Mouse (Mus musculus) neutrophil, adult 5-6 weeks (primary cell): ENCODE data around the gene Klhdc4. TPM values are rescaled to one million over a fixed set of nuclear protein-coding genes. Genes with fewer than 3 reads are reported as not detected.

Experiments
- ATAC-seq: fragments of 151-379, 151-347 bp; 2 replicates; pipeline ENCODE4 v1.8.0; 2017; ENCODE audit warnings: mild to moderate bottlenecking, moderate TSS enrichment; ENCODE audit not compliant: insufficient number of reproducible peaks, poor library complexity, low FRiP score, severe bottlenecking; ENCODE audit errors: extremely low read depth
- total RNA-seq: library from RNA; stranded (forward); fragments of 200-1000 nt; gene quantifications from 2 replicates; pipeline ENCODE4 v1.2.3, GENCODE M21; 2017

Gene Klhdc4
- 41.6 and 42.4 TPM in 2 replicates for total RNA-seq

DNA sequence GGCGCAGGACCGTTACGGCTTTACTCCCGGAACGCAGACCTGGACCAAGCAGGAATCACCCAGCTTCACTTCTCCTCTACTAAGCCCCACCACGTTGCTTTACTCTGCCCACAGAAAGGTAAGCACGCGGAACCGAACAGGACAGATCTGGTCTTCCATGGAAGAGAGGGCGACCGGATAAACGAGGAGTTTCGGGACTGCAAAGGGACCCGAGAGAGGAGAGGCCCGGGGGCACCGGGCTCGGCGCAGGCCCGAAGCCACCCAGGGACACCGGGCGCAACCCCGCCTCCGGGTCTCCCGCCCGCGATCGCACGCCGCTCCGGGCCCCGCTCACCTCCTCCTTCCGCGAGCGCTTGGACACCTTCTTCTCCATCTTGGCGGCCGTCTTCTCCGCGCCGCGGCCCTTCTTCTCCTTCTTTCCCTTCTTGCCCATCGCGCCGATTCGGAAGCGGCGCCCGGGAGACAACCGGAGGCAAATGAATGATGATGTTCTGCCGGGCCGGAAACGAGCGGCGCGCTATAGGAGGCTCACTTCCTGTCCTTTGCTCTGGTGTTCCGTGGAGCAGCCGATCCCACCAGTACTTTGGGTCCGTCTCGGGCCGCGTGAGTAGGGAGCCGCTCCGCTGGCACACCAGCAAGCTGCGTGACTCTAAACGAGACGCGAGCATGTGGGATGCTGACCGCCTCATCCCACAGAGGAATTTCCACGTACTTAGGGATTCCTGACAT is at the start of gene Klhdc4:
TSS of gene Klhdc4 (minus strand) at position 522 of the 729 bp plus-strand sequence.
- peak; percentile 99 for ATAC-seq

GRCm38 (mm10) chr8:121877828-121878480 is 48.6 kb upstream of the Klhdc4 start:
- no peak for ATAC-seq

DNA sequence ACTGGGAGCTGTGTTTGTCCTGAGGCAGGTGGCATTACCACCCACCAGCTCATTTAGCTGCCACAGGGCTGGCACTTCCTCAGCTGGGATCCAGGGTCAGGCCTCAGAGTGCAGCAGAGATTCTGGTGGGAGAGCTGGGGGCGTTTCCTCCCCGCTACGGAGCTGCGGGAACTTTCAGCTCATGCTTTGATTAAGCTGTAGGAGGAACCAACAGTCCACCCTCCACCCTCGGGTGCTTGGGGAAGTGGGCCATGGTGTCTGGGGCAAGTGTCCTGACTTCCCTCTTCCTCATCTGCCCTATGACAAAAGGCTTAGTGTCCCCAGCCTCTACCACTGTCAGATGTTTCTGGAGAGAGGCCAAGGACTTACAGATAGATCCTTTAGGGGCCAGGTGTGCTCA is 47.8 kb upstream of the Klhdc4 start:
- peak; percentile 49; the same call in 1 of the 2 replicates for ATAC-seq

DNA sequence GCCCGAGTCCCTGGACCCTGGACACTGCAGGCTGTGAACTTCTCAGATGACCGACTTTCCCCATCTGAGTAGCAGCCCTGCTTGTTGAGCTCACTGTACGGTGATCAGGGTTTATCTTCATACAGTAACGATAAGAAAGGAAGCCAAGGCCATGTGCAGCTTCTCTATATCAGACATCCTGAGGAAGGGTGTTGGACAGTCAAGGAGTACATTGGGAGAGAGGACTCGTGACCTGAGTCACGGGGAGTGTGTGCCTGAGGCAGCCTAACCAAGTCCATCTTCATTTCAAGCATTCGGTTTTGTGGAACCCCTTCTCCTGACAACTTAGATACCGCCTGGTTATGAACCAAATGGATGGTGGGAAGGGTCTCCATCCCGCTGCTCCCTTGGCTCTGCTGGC is 46.1 kb upstream of the Klhdc4 start:
- ATAC-seq = no peak

GRCm38 (mm10) chr8:121875045-121875444 is 45.7 kb upstream of the Klhdc4 start:
- ATAC-seq = no peak

DNA sequence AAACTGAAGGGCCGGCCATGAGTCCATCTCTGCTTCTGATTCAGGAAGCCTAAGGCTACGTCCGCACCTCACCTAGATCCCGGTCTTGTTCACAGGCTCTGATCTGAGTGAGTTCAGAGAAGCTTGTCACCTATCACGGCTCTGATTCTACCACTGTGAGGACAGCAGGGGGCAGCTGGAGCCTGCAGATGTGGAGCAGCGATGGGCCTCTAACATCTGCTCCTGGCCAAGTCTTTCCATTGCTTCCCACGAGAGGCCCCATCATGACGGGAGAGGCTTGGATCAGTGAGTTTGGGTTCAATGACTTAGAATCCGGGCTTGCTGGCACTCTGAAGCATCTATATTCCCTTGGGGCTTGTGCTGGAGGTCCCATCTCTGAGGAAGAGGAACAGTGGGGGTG is 44.7 kb upstream of the Klhdc4 start:
- ATAC-seq = no peak

DNA sequence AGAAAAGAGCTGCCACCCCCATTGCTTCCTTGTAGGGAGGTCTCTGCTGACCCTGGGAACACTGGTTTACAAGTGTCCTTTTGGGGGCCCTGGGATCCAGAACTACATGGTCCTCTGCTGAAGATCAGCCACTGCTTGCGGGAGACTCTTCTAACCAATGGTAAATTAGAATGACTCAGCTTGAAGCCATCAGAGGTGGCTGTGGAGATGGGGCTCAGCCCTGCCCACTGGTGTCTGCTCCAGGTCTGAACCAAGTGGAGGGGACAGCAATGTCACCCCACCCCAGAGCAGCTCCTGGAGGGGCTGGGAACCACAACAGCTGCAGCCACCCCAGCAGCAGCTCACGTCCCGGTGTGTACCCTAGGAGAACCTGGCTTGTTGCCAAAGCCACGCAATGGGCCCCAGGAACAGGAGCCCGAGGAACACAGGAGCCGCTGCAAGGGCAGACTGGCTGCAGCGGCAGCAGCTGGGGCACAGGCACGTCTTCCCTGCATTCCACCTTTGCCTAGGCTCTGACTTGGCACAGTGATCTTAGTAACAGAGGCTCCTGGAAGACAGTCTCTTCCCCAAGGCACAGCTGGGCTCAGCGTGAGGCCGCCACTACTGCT is 42.6 kb upstream of the Klhdc4 start:
- ATAC-seq = no peak

DNA sequence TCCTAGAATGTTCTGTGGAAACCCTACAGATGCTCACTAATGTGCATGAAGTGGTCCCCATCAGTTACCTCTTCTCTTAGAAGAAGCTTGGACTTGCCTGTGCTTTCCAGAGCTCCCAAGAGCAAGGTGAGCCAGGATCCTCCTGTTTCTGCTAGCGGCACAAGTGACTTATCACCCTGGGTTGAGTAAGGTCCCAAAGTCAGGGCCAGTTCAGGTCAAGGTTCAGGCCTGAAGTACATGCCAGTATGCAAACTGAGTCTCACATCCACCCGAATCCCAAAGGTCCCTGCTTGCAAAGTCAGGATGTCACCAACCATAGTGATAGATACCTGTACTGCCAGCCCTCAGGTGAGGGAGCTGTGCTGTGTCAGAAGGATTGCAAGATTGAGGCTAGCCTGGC is 40.8 kb upstream of the Klhdc4 start:
- no peak for ATAC-seq

DNA sequence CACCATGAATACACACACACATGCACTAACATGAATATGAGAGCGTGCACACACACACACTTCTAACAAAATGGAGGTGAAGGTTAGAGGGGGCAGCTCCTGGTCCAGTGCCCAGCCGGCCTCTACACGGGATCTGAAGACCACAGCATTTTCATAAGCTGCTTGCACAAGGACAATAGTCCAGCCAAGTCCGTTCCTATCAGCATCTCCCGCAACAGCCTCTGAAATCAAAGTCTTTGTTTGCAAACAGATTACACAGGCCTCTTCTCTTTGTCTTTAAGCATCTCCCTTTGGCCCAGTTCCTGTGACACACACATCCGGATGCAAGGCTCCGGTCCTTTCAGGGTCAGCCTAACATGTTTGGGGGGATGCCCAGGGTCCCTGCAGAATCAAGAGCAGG is 39.5 kb upstream of the Klhdc4 start:
- ATAC-seq = no peak

DNA sequence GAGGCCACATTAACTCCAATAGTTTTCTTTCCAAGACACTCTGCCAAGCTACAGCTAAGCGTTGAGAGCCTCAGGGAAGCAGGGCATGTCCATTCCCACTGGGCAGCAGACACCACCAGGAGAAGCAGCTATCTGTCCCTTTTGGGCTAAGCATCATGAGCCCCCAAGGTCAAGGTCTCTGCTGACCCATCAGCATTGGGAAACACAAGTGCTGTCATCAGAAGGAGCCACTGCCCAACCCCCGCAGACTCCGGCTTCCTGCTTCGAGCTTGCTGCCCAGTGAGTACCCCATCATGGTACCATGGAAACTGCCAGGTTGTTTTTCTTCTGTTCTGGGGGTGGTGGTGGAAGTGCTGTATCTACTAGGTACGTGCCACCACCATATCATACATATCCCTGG is 38.8 kb upstream of the Klhdc4 start:
- no peak for ATAC-seq

GRCm38 (mm10) chr8:121865356-121865755 is 36.0 kb upstream of the Klhdc4 start:
- ATAC-seq = no peak

- no peak for ATAC-seq
Observed at GRCm38 (mm10) chr8:121861806-121862548, 32.6 kb upstream of the Klhdc4 start.

DNA sequence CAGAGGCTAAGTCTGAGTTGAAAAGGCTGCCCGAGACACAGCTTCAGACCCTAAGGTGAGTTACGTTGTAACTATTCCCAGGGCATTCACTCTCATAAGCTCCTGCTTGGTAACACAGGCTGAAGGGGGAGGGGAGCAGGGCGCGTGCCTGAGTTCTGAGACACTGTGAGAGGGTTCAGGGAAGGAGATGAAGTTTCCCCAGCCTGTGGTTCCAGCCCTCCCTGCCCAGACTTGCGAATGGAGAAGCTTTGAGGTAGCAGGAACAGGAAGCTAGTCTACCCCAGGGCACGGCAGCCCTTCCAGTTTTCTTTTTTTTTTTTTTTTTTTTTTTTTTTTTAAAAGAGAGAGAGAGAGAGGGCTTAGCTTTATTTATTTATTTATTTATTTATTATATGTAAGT is 31.9 kb upstream of the Klhdc4 start:
- no peak for ATAC-seq

DNA sequence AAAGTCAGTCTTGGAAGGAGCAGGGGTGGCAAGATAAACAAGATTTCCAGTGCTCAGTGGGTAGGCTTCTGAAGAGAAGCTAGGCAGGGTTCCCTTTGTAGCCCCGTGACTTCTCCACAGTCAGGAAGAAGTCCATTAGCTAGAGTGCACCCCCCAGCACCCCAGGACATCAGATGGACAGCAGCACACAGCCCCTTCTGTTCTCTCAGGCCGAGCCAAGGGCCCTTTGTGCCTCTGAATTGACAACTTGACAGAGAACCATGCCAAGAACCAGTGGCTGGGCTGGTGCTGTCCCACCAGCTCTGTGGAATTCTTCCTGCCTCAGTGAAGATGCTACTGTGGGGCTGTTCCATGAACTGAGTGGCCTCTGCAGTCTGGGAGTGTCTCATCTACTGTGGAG is 28.4 kb upstream of the Klhdc4 start:
- ATAC-seq = no peak

DNA sequence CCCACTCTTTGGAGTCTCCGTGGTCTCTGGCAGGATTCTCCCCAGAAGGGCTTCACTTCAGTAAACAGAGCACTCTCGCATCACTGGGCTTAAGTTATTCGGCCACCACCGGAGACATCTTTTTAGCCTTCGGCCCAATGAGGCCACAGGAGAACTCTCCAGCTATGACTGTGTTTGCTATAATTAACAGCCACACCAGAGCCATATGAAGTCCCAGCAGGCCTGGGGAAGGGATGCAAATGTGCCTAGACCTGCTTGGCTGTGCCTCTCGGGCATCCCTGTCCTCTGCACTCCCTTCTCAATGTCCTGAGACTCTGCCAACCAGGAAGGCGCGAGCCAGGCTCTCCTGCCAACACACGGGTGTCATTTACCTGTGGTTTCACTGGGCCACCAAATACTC is 28.0 kb upstream of the Klhdc4 start:
- no peak for ATAC-seq

- ATAC-seq = no peak
Observed at GRCm38 (mm10) chr8:121856071-121856746, 26.8 kb upstream of the Klhdc4 start.

DNA sequence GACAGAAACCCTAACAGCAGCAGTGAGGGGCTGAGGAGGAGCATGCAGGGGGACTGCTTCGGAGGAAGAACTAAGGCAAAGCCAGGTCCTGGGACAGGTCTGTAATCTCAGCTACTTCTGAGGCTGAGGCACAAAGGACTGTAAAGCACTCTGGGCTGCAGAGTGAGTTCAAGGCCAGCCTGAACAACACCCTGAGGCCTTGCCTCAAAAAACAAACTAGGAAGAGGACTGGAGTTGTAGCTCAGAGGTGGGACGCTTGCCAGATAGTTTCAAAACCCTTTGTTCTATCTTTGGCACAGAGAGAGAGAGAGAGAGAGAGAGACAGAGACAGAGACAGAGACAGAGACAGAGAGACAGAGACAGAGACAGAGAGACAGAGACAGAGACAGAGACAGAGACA is 24.2 kb upstream of the Klhdc4 start:
- ATAC-seq = no peak

- no peak for ATAC-seq
Observed at GRCm38 (mm10) chr8:121852464-121852863, 23.1 kb upstream of the Klhdc4 start.

DNA sequence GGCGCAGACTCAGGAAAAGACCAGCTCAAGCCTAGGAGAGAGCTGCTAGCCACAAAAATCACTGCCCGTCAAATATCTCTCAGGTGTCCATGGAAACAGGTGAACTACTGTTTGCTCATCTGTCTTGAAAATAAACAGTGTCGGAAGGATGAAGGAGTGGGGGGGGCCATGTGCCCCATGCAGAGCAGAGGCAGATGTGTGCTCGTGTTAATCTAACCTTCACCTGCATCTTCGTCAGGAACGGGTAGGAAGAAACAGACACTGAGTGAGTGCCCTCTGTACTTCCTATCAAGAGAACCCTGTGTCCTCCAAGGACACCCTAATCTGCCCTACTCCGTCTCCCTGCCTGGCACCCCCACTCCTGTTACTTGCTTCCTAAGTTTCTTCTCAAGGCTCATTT is 22.3 kb upstream of the Klhdc4 start:
- ATAC-seq = no peak
